Mouse (Mus musculus) liver, postnatal 0 days (tissue): Measurements from ENCODE around the gene Zdhhc18.

Experiments
- CTCF ChIP-seq: sonication (generic); IDR thresholded peaks from 2 replicates; pipeline ENCODE4 v1.5.1; 2016; ENCODE audit warnings: antibody characterized with exemption, low read depth
- EP300 ChIP-seq: IDR thresholded peaks from 2 replicates; pipeline ENCODE4 v1.6.1; 2016; ENCODE audit warnings: antibody characterized with exemption, low read depth, mild to moderate bottlenecking

- TF ChIP-seq EP300 (no peak), CTCF (no peak)
Measured at GRCm38 (mm10) chr4:133668537-133668936, 18.6 kb upstream of the Zdhhc18 start.
